Mouse (Mus musculus) myocyte (in vitro differentiated cells): Measurements from ENCODE around the gene Bcar1. TPM values are rescaled to one million over a fixed set of nuclear protein-coding genes. Genes with fewer than 3 reads are reported as not detected.

Source experiments
- H3K27me3 ChIP-seq: one replicate; pipeline ENCODE4 v1.6.1; 2011; ENCODE audit not compliant: control insufficient read depth, insufficient read depth, insufficient read length
- H3K36me3 ChIP-seq: one replicate; pipeline ENCODE4 v1.6.1; 2011; ENCODE audit not compliant: control insufficient read depth, insufficient read depth
- H3K4me2 ChIP-seq: one replicate; pipeline ENCODE4 v1.6.1; 2011; ENCODE audit warnings: low read depth, control low read depth
- H3K4me3 ChIP-seq: one replicate; pipeline ENCODE4 v1.5.1; 2011; ENCODE audit warnings: mild to moderate bottlenecking, control low read depth, moderate library complexity
- H3K79me2 ChIP-seq: one replicate; pipeline ENCODE4 v1.6.1; 2011; ENCODE audit not compliant: control insufficient read depth, insufficient read depth
- H3ac ChIP-seq: one replicate; pipeline ENCODE4 v1.6.1; 2011; ENCODE audit not compliant: control insufficient read depth, insufficient read length
- CEBPB ChIP-seq: IDR thresholded peaks from 2 replicates; pipeline ENCODE4 v1.6.1; 2011; ENCODE audit warnings: mild to moderate bottlenecking, moderate library complexity; ENCODE audit not compliant: poor library complexity, insufficient read depth, severe bottlenecking
- E2F4 ChIP-seq: IDR thresholded peaks from one replicate; pipeline ENCODE4 v1.6.1; 2011; ENCODE audit warnings: mild to moderate bottlenecking, control low read depth, moderate library complexity; ENCODE audit not compliant: insufficient read depth
- MAX ChIP-seq: IDR thresholded peaks from one replicate; pipeline ENCODE4 v1.6.1; 2011; ENCODE audit warnings: low read depth, mild to moderate bottlenecking, control low read depth
- MYOD1 ChIP-seq, 3 experiments: IDR thresholded peaks; one replicate each; pipeline ENCODE4 v1.6.1; 2011; ENCODE audit warnings: control low read depth in 2 of 3, low read depth in 2 of 3, mild to moderate bottlenecking in 2 of 3, moderate library complexity in 1 of 3; ENCODE audit not compliant: insufficient read length in 2 of 3, control insufficient read depth in 1 of 3
- MYOG ChIP-seq, 3 experiments: IDR thresholded peaks; one replicate each; pipeline ENCODE4 v1.6.1; 2011; ENCODE audit warnings: control low read depth in 2 of 3, low read depth in 2 of 3, mild to moderate bottlenecking in 2 of 3; ENCODE audit not compliant: insufficient read length in 2 of 3, control insufficient read depth in 1 of 3, insufficient read depth in 1 of 3
- POLR2A ChIP-seq: IDR thresholded peaks from one replicate; pipeline ENCODE4 v1.6.1; 2011; ENCODE audit warnings: low read depth, mild to moderate bottlenecking, control low read depth, moderate library complexity; ENCODE audit not compliant: insufficient read length
- POLR2AphosphoS2 ChIP-seq: IDR thresholded peaks from one replicate; pipeline ENCODE4 v1.6.1; 2011; ENCODE audit warnings: low read depth, control low read depth; ENCODE audit not compliant: insufficient read length
- REST ChIP-seq: IDR thresholded peaks from one replicate; pipeline ENCODE4 v1.6.1; 2011; ENCODE audit warnings: mild to moderate bottlenecking, control low read depth, moderate library complexity; ENCODE audit not compliant: insufficient read depth, insufficient read length
- SRF ChIP-seq: IDR thresholded peaks from one replicate; pipeline ENCODE4 v1.6.1; 2011; ENCODE audit warnings: low read depth; ENCODE audit not compliant: control insufficient read depth, insufficient read length
- TCF12 ChIP-seq: IDR thresholded peaks from one replicate; pipeline ENCODE4 v1.6.1; 2011; ENCODE audit warnings: mild to moderate bottlenecking, control low read depth; ENCODE audit not compliant: poor library complexity, insufficient read depth, severe bottlenecking
- TCF3 ChIP-seq: IDR thresholded peaks from one replicate; pipeline ENCODE4 v1.6.1; 2011; ENCODE audit warnings: low read depth, control low read depth; ENCODE audit not compliant: insufficient read length
- USF1 ChIP-seq: IDR thresholded peaks from one replicate; pipeline ENCODE4 v1.6.1; 2011; ENCODE audit warnings: low read depth, mild to moderate bottlenecking, control low read depth, moderate library complexity
- polyA plus RNA-seq: library from polyadenylated mRNA; unstranded; fragments of >200 nt; fragmentation: generic; extraction: Trizol; gene quantifications from one replicate; pipeline ENCODE4 v1.2.1, GENCODE M21; 2012; ENCODE audit warnings: missing spikeins

The Bcar1 gene
- polyA plus RNA-seq, 1 experiment, result 81.9 TPM

DNA sequence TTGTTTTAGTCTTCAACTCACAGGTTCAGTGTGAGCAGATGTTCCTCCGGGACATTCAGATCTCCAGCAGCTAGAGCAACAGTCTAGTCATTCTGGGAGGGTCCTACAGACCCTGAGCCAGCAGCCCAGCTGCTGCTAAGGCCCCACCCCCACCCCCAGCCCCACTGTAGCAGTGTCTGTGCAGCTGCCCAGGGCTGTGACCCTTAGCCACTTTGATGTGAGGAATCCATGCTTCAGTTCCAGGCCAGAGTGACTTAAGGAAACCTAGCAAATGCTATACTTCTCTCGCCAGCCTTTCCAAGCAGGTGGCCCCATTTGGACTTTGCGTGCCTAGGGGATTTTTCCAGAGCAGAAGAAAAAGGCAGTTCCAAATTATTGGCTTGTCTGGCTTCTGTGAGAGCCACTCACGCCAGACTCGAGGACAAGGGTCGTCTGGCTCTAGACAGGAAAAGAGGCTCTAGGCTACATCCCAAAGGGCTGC, 50.3 kb downstream of the Bcar1 start:
- no peak overlapping the region for H3K4me2 ChIP-seq
- no peaks in the 10 kb centered on the region for H3K79me2 ChIP-seq
- no peaks in the 10 kb centered on the region for H3K27me3 ChIP-seq
- TF ChIP-seq POLR2AphosphoS2 (no peak), MYOG (IDR thresholded peaks at IDR 0.05; ENCODE audit: control insufficient read depth in 1 of 3, insufficient read depth in 1 of 3, insufficient read length in 2 of 3, low read depth in 2 of 3) (peak in 2 of 3 experiments; percentile 48 to 74), POLR2A (no peak), CEBPB (no peak), TCF3 (no peak), MYOD1 (IDR thresholded peaks at IDR 0.05; ENCODE audit: control insufficient read depth in 1 of 3, insufficient read length in 2 of 3, low read depth in 2 of 3) (peak in 2 of 3 experiments; percentile 65 to 80), REST (no peak)
- no peak overlapping the region for H3K4me3 ChIP-seq
- H3K36me3 ChIP-seq, result no peaks in the 10 kb centered on the region
- H3ac ChIP-seq, result no peak overlapping the region

- TF ChIP-seq TCF3 (no peak), CEBPB (0 out of 2 replicates have a peak, but pooled peaks have one; percentile 40), SRF (no peak), TCF12 (peak; percentile 38), REST (no peak), MYOG (IDR thresholded peaks at IDR 0.05; ENCODE audit: control insufficient read depth in 1 of 3, insufficient read depth in 1 of 3, insufficient read length in 2 of 3, low read depth in 2 of 3) (peak in 2 of 3 experiments; percentile 53 to 87), USF1 (no peak), MAX (no peak), MYOD1 (IDR thresholded peaks at IDR 0.05; ENCODE audit: control insufficient read depth in 1 of 3, insufficient read length in 2 of 3, low read depth in 2 of 3) (peak in 2 of 3 experiments; percentile 44 to 65), E2F4 (no peak), POLR2A (no peak), POLR2AphosphoS2 (no peak)
- H3ac ChIP-seq, result no peak within 1 kb of the TSS
- H3K79me2 ChIP-seq, result no peaks in the 10 kb centered on the region
- H3K4me2 ChIP-seq, result no peak within 1 kb of the TSS
- no peaks in the 10 kb centered on the region for H3K27me3 ChIP-seq
- no peak within 1 kb of the TSS for H3K4me3 ChIP-seq
- H3K36me3 ChIP-seq, result no peaks in the 10 kb centered on the region
Observed at GRCm38 (mm10) chr8:111690960-111691445, 52.6 kb downstream of the Bcar1 start, which contains the start of gene Ctrb1. Ctrb1 (minus strand) TSS chr8:111691010.

- Histone ChIP-seq H3K4me3 (no peak overlapping the region), H3ac (no peak overlapping the region), H3K27me3 (no peaks in the 10 kb centered on the region), H3K4me2 (no peak overlapping the region), H3K79me2 (no peaks in the 10 kb centered on the region), H3K36me3 (no peaks in the 10 kb centered on the region)
- TF ChIP-seq MAX (no peak), REST (no peak), MYOG (IDR thresholded peaks at IDR 0.05; ENCODE audit: control insufficient read depth in 1 of 3, insufficient read depth in 1 of 3, insufficient read length in 2 of 3, low read depth in 2 of 3) (no peak), MYOD1 (IDR thresholded peaks at IDR 0.05; ENCODE audit: control insufficient read depth in 1 of 3, insufficient read length in 2 of 3, low read depth in 2 of 3) (no peak), E2F4 (no peak), CEBPB (no peak), SRF (no peak), POLR2AphosphoS2 (no peak), USF1 (no peak), TCF3 (no peak), POLR2A (no peak), TCF12 (no peak)
Observed at GRCm38 (mm10) chr8:111686881-111687280, 56.7 kb downstream of the Bcar1 start.

GRCm38 (mm10) chr8:111682521-111682920, 61.1 kb downstream of the Bcar1 start:
- H3ac ChIP-seq, result no peak overlapping the region
- H3K79me2 ChIP-seq, result no peaks in the 10 kb centered on the region
- H3K4me3 ChIP-seq, result no peak overlapping the region
- H3K36me3 ChIP-seq, result no peaks in the 10 kb centered on the region
- TF ChIP-seq TCF12, result no peak
- no peak for TF ChIP-seq USF1
- TF ChIP-seq MYOG (IDR thresholded peaks at IDR 0.05; ENCODE audit: control insufficient read depth in 1 of 3, insufficient read depth in 1 of 3, insufficient read length in 2 of 3, low read depth in 2 of 3), result no peak
- no peak for TF ChIP-seq POLR2A
- TF ChIP-seq SRF, result no peak
- TF ChIP-seq MYOD1 (IDR thresholded peaks at IDR 0.05; ENCODE audit: control insufficient read depth in 1 of 3, insufficient read length in 2 of 3, low read depth in 2 of 3), result no peak
- no peak for TF ChIP-seq POLR2AphosphoS2
- no peak for TF ChIP-seq E2F4
- H3K4me2 ChIP-seq, result no peak overlapping the region
- no peaks in the 10 kb centered on the region for H3K27me3 ChIP-seq

DNA sequence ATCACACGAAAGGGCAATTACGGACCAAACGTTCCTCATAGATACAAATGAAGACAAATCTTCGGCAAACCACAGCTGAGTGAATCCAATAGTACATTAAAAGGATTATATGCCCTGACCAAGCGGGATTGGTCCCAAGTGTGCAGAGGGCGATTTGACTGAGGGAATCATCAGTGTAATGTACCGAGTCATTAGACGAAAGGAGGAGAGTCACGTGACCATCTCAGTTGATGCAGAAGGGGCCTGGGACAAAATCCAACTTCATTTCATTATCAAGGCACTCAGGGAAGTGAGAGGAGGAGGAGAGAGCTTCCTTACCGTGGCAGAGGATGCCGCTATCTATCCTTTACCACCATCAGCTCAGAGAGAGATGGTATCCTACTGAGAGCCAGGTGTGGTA, 62.5 kb downstream of the Bcar1 start:
- TF ChIP-seq SRF, result no peak
- no peak for TF ChIP-seq MAX
- TF ChIP-seq POLR2AphosphoS2, result no peak
- Histone ChIP-seq H3K79me2 (no peaks in the 10 kb centered on the region), H3K4me3 (no peak overlapping the region), H3K27me3 (no peaks in the 10 kb centered on the region), H3K36me3 (no peaks in the 10 kb centered on the region), H3ac (no peak overlapping the region), H3K4me2 (no peak overlapping the region)
